Mouse (Mus musculus): Measurements from ENCODE around the gene Gm20431.

DNA sequence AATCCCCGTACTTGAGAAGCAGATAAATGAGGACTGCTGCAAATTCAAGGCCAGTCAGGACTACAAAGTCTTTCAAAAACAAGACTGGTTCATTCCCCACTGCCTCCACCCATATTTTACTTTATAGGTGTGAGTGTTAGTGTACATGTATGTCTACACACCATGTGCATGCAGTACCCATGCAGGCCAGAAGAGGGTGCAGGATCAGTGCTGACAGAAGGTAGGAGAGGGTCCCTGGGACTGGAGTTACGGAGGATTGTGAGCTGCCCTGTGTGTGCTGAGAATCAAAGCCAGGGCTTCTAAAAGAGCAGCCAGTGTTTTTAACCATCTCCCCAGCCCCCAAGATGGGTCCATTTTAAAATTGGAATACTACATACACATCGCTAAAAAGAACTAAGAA is 21.0 kb downstream of the Gm20431 start:
- TF ChIP-seq CTCF (IDR thresholded peaks at IDR 0.05; ENCODE audit: insufficient read depth, low read length) (peak; percentile 68), POLR2A (IDR thresholded peaks at IDR 0.05; ENCODE audit: borderline replicate concordance, extremely low read depth, low read depth, low read length) (no peak)

All from lung, adult 2 months (tissue).